In genomic region chr17:4884761-4885160, GRCm38 (mm10) we compare ENCODE assay signal across 15 mouse cellular contexts.
DNase-seq lines count a peak whose midpoint lies in the region; ATAC-seq and TF ChIP-seq lines count a peak whose summit lies in the region.
"Had no signal": no experiment of that assay in that cellular context is flagged by ENCODE, and none has a peak within 500 bp of the region (broad histone marks: within the 10 kb centered on the region; RNA-seq: fewer than 3 reads in every experiment).

No protein-coding gene starts in this region.

- H3K9me3 ChIP-seq in heart, embryonic 12.5 days (replicated peaks), result no peaks in the 10 kb centered on the region
- no peaks in the 10 kb centered on the region for H3K9me3 ChIP-seq in E14TG2a.4 (ENCODE audit: low read length)
- no peaks in the 10 kb centered on the region for H3K9me3 ChIP-seq in liver, embryonic 14.5 days (ENCODE audit: control insufficient read depth, low read length)
- H3K9me3 ChIP-seq: forebrain, embryonic 10.5 days; neural tube, embryonic 13.5 days had no signal

- peak; percentile 76 for DNase-seq in heart, adult 11 months
- no peak for DNase-seq in left cerebral cortex, adult 2 months (ENCODE audit: extremely low spot score in 1 of 2, low spot score in 2 of 2)
- DNase-seq in left cerebral cortex, adult 11 months (ENCODE audit: low spot score), result no peak
- no peak for DNase-seq in liver, embryonic 14.5 days (ENCODE audit: low read depth in 3 of 3, low spot score in 3 of 3)
- no peak for DNase-seq in Muller cell, postnatal 12 days (ENCODE audit: inconsistent ontology term)
- DNase-seq: cerebellum, adult 11 months; gastrocnemius, postnatal 14 days; heart, postnatal 10 days; lung, adult 2 months had no signal

- TF ChIP-seq CTCF in left cerebral cortex, adult 2 months (IDR thresholded peaks at IDR 0.05), result peak; percentile 21
- TF ChIP-seq CTCF in E14TG2a.4 (conservative IDR thresholded peaks at IDR 0.05; ENCODE audit: low read length), result peak; percentile 52
- peak; percentile 55 for TF ChIP-seq CTCF in liver, embryonic 14.5 days (IDR thresholded peaks at IDR 0.05; ENCODE audit: low read depth)

- H3K27ac ChIP-seq in heart, embryonic 12.5 days (ENCODE audit: poor library complexity, severe bottlenecking), result no peak overlapping the region
- H3K27ac ChIP-seq in left cerebral cortex, adult 2 months, result no peak overlapping the region
- no peak overlapping the region for H3K27ac ChIP-seq in liver, embryonic 14.5 days
- H3K27ac ChIP-seq: forebrain, embryonic 10.5 days; midbrain, embryonic 12.5 days; neural tube, embryonic 13.5 days had no signal

- intact Hi-C loops in left cerebral cortex, adult 2 months (cut with DNase I), result no loop called here

- no peak for TF ChIP-seq EP300 in liver, embryonic 14.5 days (IDR thresholded peaks at IDR 0.05; ENCODE audit: low read depth)

- ATAC-seq in heart, embryonic 12.5 days (ENCODE audit: insufficient number of reproducible peaks, low FRiP score), result no peak
- ATAC-seq in liver, embryonic 14.5 days (ENCODE audit: insufficient read depth), result no peak
- no peak for ATAC-seq in erythroblast, adult 5-6 weeks (replicated peaks; ENCODE audit: low FRiP score, poor library complexity, severe bottlenecking)

- no peaks in the 10 kb centered on the region for H3K4me1 ChIP-seq in heart, embryonic 12.5 days (replicated peaks)
- no peaks in the 10 kb centered on the region for H3K4me1 ChIP-seq in E14TG2a.4 (replicated peaks; ENCODE audit: low read depth, low read length)
- no peaks in the 10 kb centered on the region for H3K4me1 ChIP-seq in liver, embryonic 14.5 days (replicated peaks; ENCODE audit: control insufficient read depth in 2 of 2, insufficient read depth in 2 of 2, low read length in 1 of 2)
- H3K4me1 ChIP-seq: forebrain, embryonic 10.5 days; midbrain, embryonic 12.5 days; neural tube, embryonic 13.5 days had no signal

- H3K36me3 ChIP-seq in heart, embryonic 12.5 days, result no peaks in the 10 kb centered on the region
- H3K36me3 ChIP-seq in E14TG2a.4 (ENCODE audit: insufficient read depth, low read length), result no peaks in the 10 kb centered on the region
- H3K36me3 ChIP-seq in liver, embryonic 14.5 days (replicated peaks; ENCODE audit: control insufficient read depth, insufficient read depth, low read depth), result no peaks in the 10 kb centered on the region
- H3K36me3 ChIP-seq: forebrain, embryonic 10.5 days; midbrain, embryonic 12.5 days; neural tube, embryonic 13.5 days had no signal

- no peak overlapping the region for H3K4me2 ChIP-seq in heart, embryonic 12.5 days
- H3K4me2 ChIP-seq in liver, embryonic 14.5 days (ENCODE audit: low read depth), result no peak overlapping the region
- H3K4me2 ChIP-seq: midbrain, embryonic 12.5 days; neural tube, embryonic 13.5 days had no signal

- WGBS in heart, embryonic 12.5 days, result 63% methylated on average over 3 of the region's 3 CpGs
- WGBS in liver, embryonic 14.5 days (ENCODE audit: insufficient replicate concordance), result 54% methylated on average over 3 of the region's 3 CpGs

- H3K4me3 ChIP-seq in heart, embryonic 12.5 days, result no peak overlapping the region
- no peak overlapping the region for H3K4me3 ChIP-seq in left cerebral cortex, adult 2 months
- H3K4me3 ChIP-seq in E14TG2a.4 (replicated peaks; ENCODE audit: low read length), result no peak overlapping the region
- H3K4me3 ChIP-seq in liver, embryonic 14.5 days (ENCODE audit: insufficient read depth in 1 of 2, low read depth in 2 of 2, low read length in 2 of 2), result no peak overlapping the region
- H3K4me3 ChIP-seq: forebrain, embryonic 10.5 days; midbrain, embryonic 12.5 days; neural tube, embryonic 13.5 days had no signal

- H3K9ac ChIP-seq in heart, embryonic 12.5 days, result no peak overlapping the region
- H3K9ac ChIP-seq in liver, embryonic 14.5 days (replicated peaks), result no peak overlapping the region
- H3K9ac ChIP-seq: midbrain, embryonic 12.5 days; neural tube, embryonic 13.5 days had no signal

- no peaks in the 10 kb centered on the region for H3K27me3 ChIP-seq in heart, embryonic 12.5 days (replicated peaks)
- peaks cover 6% of the 10 kb centered on the region; the same call in 1 of the 2 replicates for H3K27me3 ChIP-seq in E14TG2a.4 (ENCODE audit: insufficient read depth, low read length)
- no peaks in the 10 kb centered on the region for H3K27me3 ChIP-seq in liver, embryonic 14.5 days (ENCODE audit: control insufficient read depth, insufficient read depth, low read length)
- H3K27me3 ChIP-seq: midbrain, embryonic 12.5 days; neural tube, embryonic 13.5 days had no signal
